Mouse (Mus musculus): Measurements from ENCODE around the gene Per2. TPM values are rescaled to one million over a fixed set of nuclear protein-coding genes. Genes with fewer than 3 reads are reported as not detected.

Gene Per2
- total and polyA plus RNA-seq, 3 experiments = 2.7 to 5.8 (median 4.7) TPM

GRCm38 (mm10) chr1:91436380-91437082, 22.6 kb downstream of the Per2 start:
- Histone ChIP-seq H3K4me2 (ENCODE audit: insufficient read depth, low read depth, poor library complexity, severe bottlenecking) (no peak overlapping the region), H3K4me1 (ENCODE audit: control insufficient read depth in 1 of 2, insufficient read depth in 2 of 2) (peaks cover 16 to 36% of the 10 kb centered on the region in 2 experiments), H3K4me3 (replicated peaks in 1 of 3; ENCODE audit: low read depth in 2 of 3, low read length in 2 of 3, poor library complexity in 1 of 3) (no peak overlapping the region), H3K27ac (ENCODE audit: insufficient read depth, low read depth) (no peak overlapping the region; the same call in 1 of the 2 replicates), H3K9ac (ENCODE audit: insufficient read depth, low read depth) (no peak overlapping the region), H3K79me2 (replicated peaks; ENCODE audit: control insufficient read depth, extremely low read depth, insufficient read depth, poor library complexity, severe bottlenecking) (no peaks in the 10 kb centered on the region), H3K27me3 (replicated peaks) (no peaks in the 10 kb centered on the region), H3K36me3 (replicated peaks in 1 of 2; ENCODE audit: control insufficient read depth in 1 of 2, insufficient read depth in 1 of 2, low read length in 1 of 2) (peaks cover 39 to 68% of the 10 kb centered on the region in 2 experiments), H3K9me3 (replicated peaks; ENCODE audit: low read length) (no peaks in the 10 kb centered on the region)
- in situ Hi-C loops (cut with MboI; ENCODE audit: low pct_ligation_motif_present, low pct_unique_long_range_greater_than_20kb, low sequenced_read_pairs) (no loop called here), dilution Hi-C loops (cut with MboI; ENCODE audit: extremely low pct_ligation_motif_present, extremely low pct_unique_long_range_greater_than_20kb, low sequenced_read_pairs) (no loop called here)
- 0 out of 2 replicates have a peak, but pooled peaks have one; percentile 31 for TF ChIP-seq CHD2 (IDR thresholded peaks at IDR 0.05; ENCODE audit: low read length)
- no peak for TF ChIP-seq NELFE (IDR thresholded peaks at IDR 0.05; ENCODE audit: low read depth, low read length)
- TF ChIP-seq SIN3A (IDR thresholded peaks at IDR 0.05; ENCODE audit: low read length) = peak; percentile 60
- TF ChIP-seq ZKSCAN1 (IDR thresholded peaks at IDR 0.05; ENCODE audit: borderline replicate concordance, low read depth, low read length) = no peak
- peak; percentile 22; the same call in 1 of the 2 replicates for TF ChIP-seq MYC (IDR thresholded peaks at IDR 0.05; ENCODE audit: low read depth, low read length)
- TF ChIP-seq ELF1 (IDR thresholded peaks at IDR 0.05; ENCODE audit: low read depth, low read length) = peak; percentile 26; the same call in 1 of the 2 replicates
- TF ChIP-seq MXI1 (IDR thresholded peaks at IDR 0.05; ENCODE audit: low read depth, low read length) = no peak; the same call in 1 of the 2 replicates
- TF ChIP-seq MEF2A (IDR thresholded peaks at IDR 0.05; ENCODE audit: borderline replicate concordance, low read depth, low read length) = peak; percentile 65; the same call in 1 of the 2 replicates
- TF ChIP-seq CHD1 (IDR thresholded peaks at IDR 0.05; ENCODE audit: low read depth, low read length) = peak; percentile 95
- peak; percentile 29; the same call in 1 of the 2 replicates for TF ChIP-seq BHLHE40 (IDR thresholded peaks at IDR 0.05; ENCODE audit: low read depth, low read length)
- TF ChIP-seq MAZ (IDR thresholded peaks at IDR 0.05; ENCODE audit: low read depth, low read length) = 0 out of 2 replicates have a peak, but pooled peaks have one; percentile 17
- TF ChIP-seq ETS1 (conservative IDR thresholded peaks at IDR 0.05; ENCODE audit: low read depth, low read length) = peak; percentile 62; the same call in 1 of the 2 replicates
- no peak for TF ChIP-seq RAD21 (IDR thresholded peaks at IDR 0.05; ENCODE audit: low read depth, low read length)
- peak; percentile 78 for TF ChIP-seq IRF4 (IDR thresholded peaks at IDR 0.05; ENCODE audit: low read depth, low read length)
- TF ChIP-seq TCF12 (IDR thresholded peaks at IDR 0.05; ENCODE audit: low read depth, low read length) = peak; percentile 78; the same call in 1 of the 2 replicates
- no peak for DNase-seq (ENCODE audit: extremely low read depth)

GRCm38 (mm10) chr1:91435606-91436130, 23.5 kb downstream of the Per2 start:
- dilution Hi-C loops (cut with MboI; ENCODE audit: extremely low pct_ligation_motif_present, extremely low pct_unique_long_range_greater_than_20kb, low sequenced_read_pairs) = no loop called here
- H3K9ac ChIP-seq (ENCODE audit: insufficient read depth, low read depth) = no peak overlapping the region
- TF ChIP-seq HCFC1 (IDR thresholded peaks at IDR 0.05; ENCODE audit: low read depth, low read length) (no peak), E2F4 (IDR thresholded peaks at IDR 0.05; ENCODE audit: insufficient replicate concordance, low read depth, low read length) (no peak), POLR2A (IDR thresholded peaks at IDR 0.05; ENCODE audit: low read depth, low read length) (no peak), MXI1 (IDR thresholded peaks at IDR 0.05; ENCODE audit: low read depth, low read length) (no peak), CHD2 (IDR thresholded peaks at IDR 0.05; ENCODE audit: low read length) (no peak)

More at GRCm38 (mm10) chr1:91435606-91436130, 23.5 kb downstream of the Per2 start:
- Histone ChIP-seq H3K27me3 (replicated peaks) (no peaks in the 10 kb centered on the region), H3K79me2 (replicated peaks; ENCODE audit: control insufficient read depth, extremely low read depth, insufficient read depth, poor library complexity, severe bottlenecking) (no peaks in the 10 kb centered on the region), H3K9me3 (replicated peaks; ENCODE audit: low read length) (no peaks in the 10 kb centered on the region), H3K4me3 (replicated peaks in 1 of 3; ENCODE audit: low read depth in 2 of 3, low read length in 2 of 3, poor library complexity in 1 of 3) (no peak overlapping the region), H3K4me1 (ENCODE audit: control insufficient read depth in 1 of 2, insufficient read depth in 2 of 2) (peaks cover 16 to 36% of the 10 kb centered on the region in 2 experiments), H3K4me2 (ENCODE audit: insufficient read depth, low read depth, poor library complexity, severe bottlenecking) (no peak overlapping the region), H3K36me3 (replicated peaks in 1 of 2; ENCODE audit: control insufficient read depth in 1 of 2, insufficient read depth in 1 of 2, low read length in 1 of 2) (peaks cover 41 to 69% of the 10 kb centered on the region in 2 experiments), H3K27ac (ENCODE audit: insufficient read depth, low read depth) (no peak overlapping the region)
- in situ Hi-C loops (cut with MboI; ENCODE audit: low pct_ligation_motif_present, low pct_unique_long_range_greater_than_20kb, low sequenced_read_pairs) = no loop called here
- no peak for DNase-seq (ENCODE audit: extremely low read depth)
